Mouse (Mus musculus) cerebellum, postnatal 36 days (tissue): ENCODE results near the gene Prom2.

Experiments used
- DNase-seq, 2 experiments: peaks; one replicate each; pipeline ENCODE4 v3.0.0; 2021 to 2022; ENCODE audit warnings: mixed read lengths in 2 of 2

Gene Prom2

DNA sequence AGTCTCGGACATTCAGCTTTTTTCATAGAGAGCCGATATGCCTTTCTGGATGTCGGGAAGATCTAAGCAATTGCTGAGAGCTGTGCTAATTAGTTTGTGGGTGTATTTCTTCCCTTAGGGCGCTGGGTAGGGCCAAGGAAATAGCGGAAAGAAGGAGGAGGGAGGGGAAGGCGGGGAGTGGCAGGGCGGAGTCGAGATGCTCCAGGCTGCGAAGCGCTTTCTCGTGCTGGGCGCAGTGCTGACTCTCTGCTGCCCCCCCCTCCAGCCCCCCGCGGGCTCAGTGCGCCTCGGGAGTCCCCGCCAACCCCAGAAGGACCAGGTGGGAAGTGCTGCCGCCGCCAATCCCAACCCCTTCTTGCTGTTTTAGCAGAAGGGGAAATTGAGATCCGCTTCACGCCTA is 58.3 kb downstream of the Prom2 start:
- DNase-seq = no peak

DNA sequence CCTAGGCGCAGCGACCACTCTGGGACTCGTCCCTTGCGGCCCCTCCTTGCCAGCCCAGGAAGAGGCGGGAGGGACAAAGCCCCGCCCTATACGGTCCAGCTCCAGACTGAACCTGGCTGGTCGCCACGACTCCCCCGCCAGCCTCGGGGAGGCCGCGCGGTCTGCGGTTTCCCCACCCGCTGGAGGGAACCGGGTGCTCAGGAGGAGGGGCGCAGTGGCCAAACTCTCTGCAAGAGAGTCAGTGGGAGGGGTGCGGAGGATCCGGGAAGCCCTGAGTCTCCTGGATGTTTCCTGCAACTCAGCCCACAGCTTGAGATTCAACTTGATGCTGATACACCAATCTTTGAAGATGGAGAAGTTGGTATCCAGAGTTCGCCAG is 58.7 kb downstream of the Prom2 start:
- peak in 1 of 2 experiments; percentile 51 for DNase-seq

- DNase-seq = peak in 1 of 2 experiments; percentile 18
Observed at GRCm38 (mm10) chr2:127481841-127482532, 59.3 kb downstream of the Prom2 start.

DNA sequence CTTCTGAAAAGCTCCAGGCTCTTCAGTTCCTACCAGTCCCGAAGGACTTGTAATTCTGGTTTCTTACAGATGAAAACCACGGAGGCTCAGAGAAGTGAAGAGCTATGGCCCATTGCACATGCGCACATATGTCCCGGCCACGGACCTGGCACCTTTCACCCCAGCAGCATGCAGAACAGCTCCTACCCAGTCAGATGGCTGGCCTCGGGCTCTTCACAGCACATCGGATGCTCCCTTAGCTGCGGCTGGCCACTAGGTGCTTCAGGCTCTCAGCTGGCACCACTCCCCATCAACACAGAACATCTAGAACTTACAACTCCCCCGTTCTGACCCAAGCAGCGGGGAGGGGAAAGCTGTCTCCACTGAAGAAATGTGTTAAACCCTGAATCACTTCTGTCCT is 61.5 kb downstream of the Prom2 start:
- no peak for DNase-seq

DNA sequence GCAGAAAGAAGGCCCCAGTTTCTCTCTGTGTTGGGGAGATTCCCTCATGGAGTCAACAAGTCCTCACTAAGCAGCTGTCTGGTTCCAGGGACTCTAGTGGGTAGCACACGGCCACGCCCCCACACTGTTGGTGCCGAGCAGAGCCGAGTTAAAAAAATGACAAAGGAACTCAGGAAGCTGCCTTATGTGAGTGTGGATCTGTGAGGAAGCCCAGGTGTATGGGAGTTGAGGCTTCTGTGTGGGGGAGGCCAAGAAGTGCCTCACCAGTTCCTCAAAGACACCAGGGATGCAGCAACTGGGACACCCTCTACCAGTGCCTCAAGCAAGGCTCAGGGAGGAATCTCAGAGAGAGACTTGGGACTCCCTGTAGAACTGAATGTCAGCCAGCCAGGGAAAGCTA is 62.1 kb downstream of the Prom2 start:
- DNase-seq = no peak
